Mouse (Mus musculus): ENCODE data around the gene Ptprb.

Ptprb gene

GRCm38 (mm10) chr10:116382826-116383685 lies 107.7 kb downstream of the Ptprb start:
- DNase-seq: no peak

GRCm38 (mm10) chr10:116384401-116384800 lies 109.1 kb downstream of the Ptprb start:
- DNase-seq: no peak

- no peak for DNase-seq
Observed at GRCm38 (mm10) chr10:116386391-116386885, 111.1 kb downstream of the Ptprb start.

- no peak for DNase-seq
Observed at GRCm38 (mm10) chr10:116388840-116389239, 113.5 kb downstream of the Ptprb start.

- peak; percentile 44 for DNase-seq
Observed at GRCm38 (mm10) chr10:116393790-116394475, 118.6 kb downstream of the Ptprb start.

GRCm38 (mm10) chr10:116394585-116394984 lies 119.3 kb downstream of the Ptprb start:
- DNase-seq: no peak

GRCm38 (mm10) chr10:116396279-116396678 lies 121.0 kb downstream of the Ptprb start:
- DNase-seq: no peak

GRCm38 (mm10) chr10:116396966-116397365 lies 121.6 kb downstream of the Ptprb start:
- no peak for DNase-seq

GRCm38 (mm10) chr10:116397573-116397972 lies 122.2 kb downstream of the Ptprb start:
- DNase-seq: no peak

- no peak for DNase-seq
Observed at GRCm38 (mm10) chr10:116397973-116398372, 122.7 kb downstream of the Ptprb start.

GRCm38 (mm10) chr10:116402742-116403425 lies 127.6 kb downstream of the Ptprb start:
- DNase-seq: no peak

GRCm38 (mm10) chr10:116403679-116404078 lies 128.4 kb downstream of the Ptprb start:
- no peak for DNase-seq

- no peak for DNase-seq
Observed at GRCm38 (mm10) chr10:116405011-116405410, 129.7 kb downstream of the Ptprb start.

- no peak for DNase-seq
Observed at GRCm38 (mm10) chr10:116407684-116408359, 132.5 kb downstream of the Ptprb start.

GRCm38 (mm10) chr10:116410826-116411225 lies 135.5 kb downstream of the Ptprb start:
- DNase-seq: no peak

GRCm38 (mm10) chr10:116416142-116416541 lies 140.8 kb downstream of the Ptprb start:
- no peak for DNase-seq

GRCm38 (mm10) chr10:116416726-116417125 lies 141.4 kb downstream of the Ptprb start:
- no peak for DNase-seq

- no peak for DNase-seq
Observed at GRCm38 (mm10) chr10:116418121-116418726, 142.9 kb downstream of the Ptprb start.

GRCm38 (mm10) chr10:116420976-116421375 lies 145.7 kb downstream of the Ptprb start:
- DNase-seq: no peak

- no peak for DNase-seq
Observed at GRCm38 (mm10) chr10:116422551-116422950, 147.2 kb downstream of the Ptprb start.

- DNase-seq: no peak
Observed at GRCm38 (mm10) chr10:116424921-116425320, 149.6 kb downstream of the Ptprb start.

GRCm38 (mm10) chr10:116426176-116426575 lies 150.9 kb downstream of the Ptprb start:
- no peak for DNase-seq
